Mouse (Mus musculus) bone marrow macrophage, adult 2 months (primary cell): ENCODE measurements around the gene Kars.

Experiments used
- CTCF ChIP-seq: IDR thresholded peaks from 2 replicates; pipeline ENCODE4 v1.5.1; 2012; ENCODE audit warnings: low read depth, mild to moderate bottlenecking, low read length, moderate library complexity
- POLR2A ChIP-seq: IDR thresholded peaks from 2 replicates; pipeline ENCODE4 v1.6.1; 2012; ENCODE audit warnings: mild to moderate bottlenecking, low read depth, low read length, borderline replicate concordance

DNA sequence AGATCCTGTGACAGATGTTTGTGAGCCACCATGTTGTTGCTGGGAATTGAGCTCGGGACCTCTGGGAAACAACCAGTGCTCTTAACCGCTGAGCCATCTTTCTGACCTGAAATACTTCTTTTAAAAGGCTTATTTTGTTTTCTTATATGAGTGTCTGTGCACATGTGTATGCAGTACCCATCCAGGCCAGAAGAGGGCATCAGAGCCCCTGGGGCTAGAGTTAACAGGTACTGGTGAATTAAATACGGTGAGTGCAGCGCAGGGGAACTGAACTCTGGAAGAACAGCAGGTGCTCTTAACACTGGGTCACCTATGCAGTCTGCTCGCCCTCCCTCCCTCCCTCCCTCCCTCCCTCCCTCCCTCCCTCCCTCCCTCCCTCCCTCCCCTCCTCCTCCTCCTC lies 34.1 kb upstream of the Kars start:
- TF ChIP-seq CTCF, result peak; percentile 24; the same call in 1 of the 2 replicates
- no peak for TF ChIP-seq POLR2A
